Mouse (Mus musculus): ENCODE results near the gene Vmn2r66. TPM values are rescaled to one million over a fixed set of nuclear protein-coding genes. Genes with fewer than 3 reads are reported as not detected.

Gene Vmn2r66
- not detected in 2 replicates for total RNA-seq (2012; rRNA removed)
- polyA plus RNA-seq (2012; ENCODE audit: insufficient read depth in 1 of 2, insufficient read length in 2 of 2, low read depth in 1 of 2, low replicate concordance in 2 of 2, missing spikeins in 1 of 2) = not detected

- H3K9me3 ChIP-seq (replicated peaks; ENCODE audit: insufficient read depth, low read length) = no peaks in the 10 kb centered on the region
- no peak within 1 kb of the TSS for H3K4me3 ChIP-seq (ENCODE audit: control insufficient read depth in 1 of 2, insufficient read depth in 1 of 2, low read depth in 2 of 2, low read length in 2 of 2)
Measured at GRCm38 (mm10) chr7:85012168-85012567, at the start of gene Vmn2r66. Vmn2r66 (minus strand) TSS chr7:85012268.

DNA sequence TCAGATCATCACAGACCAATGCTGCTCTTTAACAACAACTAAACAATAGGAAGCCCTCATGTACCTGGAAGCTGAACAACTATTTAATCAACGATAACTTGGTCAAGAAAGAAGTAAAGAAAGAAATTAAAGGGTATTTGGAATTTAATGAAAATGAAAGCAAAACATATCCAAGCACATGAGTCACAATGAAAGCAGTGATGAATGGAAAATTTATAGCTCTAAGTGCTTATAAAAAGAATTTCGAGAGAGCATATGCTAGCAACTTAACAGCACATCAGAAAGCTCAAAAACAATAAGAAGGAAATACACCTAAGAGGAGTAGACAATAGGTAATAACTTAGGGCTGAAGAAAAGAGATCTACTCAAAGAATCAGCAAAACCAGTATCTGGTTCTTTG is 15.4 kb downstream of the Vmn2r66 start:
- no peak overlapping the region for H3K27ac ChIP-seq (ENCODE audit: control insufficient read depth, low read depth, low read length)
- H3K4me1 ChIP-seq (ENCODE audit: control insufficient read depth in 1 of 2, insufficient read depth in 2 of 2, low read length in 2 of 2) = no peaks in the 10 kb centered on the region
- H3K9ac ChIP-seq (ENCODE audit: control insufficient read depth, low read depth, low read length, poor library complexity, severe bottlenecking) = no peak overlapping the region
- no peaks in the 10 kb centered on the region for H3K27me3 ChIP-seq (ENCODE audit: control insufficient read depth in 1 of 2, insufficient read depth in 2 of 2, low read length in 2 of 2)
- DNase-seq (ENCODE audit: low read depth, low spot score) = no peak
- H3K79me2 ChIP-seq (ENCODE audit: control insufficient read depth, insufficient read depth, low read length, poor library complexity) = no peaks in the 10 kb centered on the region
- H3K36me3 ChIP-seq (ENCODE audit: control insufficient read depth in 1 of 2, insufficient read depth in 2 of 2, low read length in 2 of 2) = no peaks in the 10 kb centered on the region
- TF ChIP-seq ZMIZ1 (IDR thresholded peaks at IDR 0.05; ENCODE audit: low read depth, low read length) (no peak), POLR2AphosphoS5 (IDR thresholded peaks at IDR 0.05; ENCODE audit: borderline replicate concordance, low read depth, low read length) (no peak), MYB (IDR thresholded peaks at IDR 0.05; ENCODE audit: low read depth, low read length) (no peak)
- H3K9me3 ChIP-seq (replicated peaks; ENCODE audit: insufficient read depth, low read length) = no peaks in the 10 kb centered on the region
- H3K4me3 ChIP-seq (ENCODE audit: control insufficient read depth in 1 of 2, insufficient read depth in 1 of 2, low read depth in 2 of 2, low read length in 2 of 2) = no peak overlapping the region

More at GRCm38 (mm10) chr7:85012168-85012567, at the start of gene Vmn2r66:
- no peaks in the 10 kb centered on the region for H3K36me3 ChIP-seq (ENCODE audit: control insufficient read depth in 1 of 2, insufficient read depth in 2 of 2, low read length in 2 of 2)
- DNase-seq (ENCODE audit: low read depth, low spot score) = no peak
- H3K9ac ChIP-seq (ENCODE audit: control insufficient read depth, low read depth, low read length, poor library complexity, severe bottlenecking) = no peak within 1 kb of the TSS
- no peaks in the 10 kb centered on the region for H3K27me3 ChIP-seq (ENCODE audit: control insufficient read depth in 1 of 2, insufficient read depth in 2 of 2, low read length in 2 of 2)
- TF ChIP-seq POLR2A (IDR thresholded peaks at IDR 0.05; ENCODE audit: control insufficient read depth in 1 of 2, insufficient read depth in 1 of 2, low read depth in 1 of 2, low read length in 2 of 2, poor library complexity in 1 of 2) (no peak), ELF1 (IDR thresholded peaks at IDR 0.05; ENCODE audit: low read depth, low read length) (no peak), GABPA (IDR thresholded peaks at IDR 0.05; ENCODE audit: low read depth, low read length) (no peak), RCOR1 (IDR thresholded peaks at IDR 0.05; ENCODE audit: low read depth, low read length) (no peak), BHLHE40 (IDR thresholded peaks at IDR 0.05; ENCODE audit: borderline replicate concordance, low read depth, low read length) (no peak), POLR2AphosphoS2 (IDR thresholded peaks at IDR 0.05; ENCODE audit: low read length) (no peak), SMC3 (IDR thresholded peaks at IDR 0.05; ENCODE audit: low read depth, low read length) (no peak)
- no peaks in the 10 kb centered on the region for H3K79me2 ChIP-seq (ENCODE audit: control insufficient read depth, insufficient read depth, low read length, poor library complexity)
- H3K4me1 ChIP-seq (ENCODE audit: control insufficient read depth in 1 of 2, insufficient read depth in 2 of 2, low read length in 2 of 2) = no peaks in the 10 kb centered on the region
- H3K27ac ChIP-seq (ENCODE audit: control insufficient read depth, low read depth, low read length) = no peak within 1 kb of the TSS

GRCm38 (mm10) chr7:84964015-84964414 is 48.1 kb downstream of the Vmn2r66 start, which contains the start of gene Vmn2r65:
Vmn2r65 (minus strand) TSS chr7:84964115.
- H3K9ac ChIP-seq (ENCODE audit: control insufficient read depth, low read depth, low read length, poor library complexity, severe bottlenecking) = no peak within 1 kb of the TSS
- TF ChIP-seq E2F4 (IDR thresholded peaks at IDR 0.05; ENCODE audit: borderline replicate concordance, low read depth, low read length) (no peak), ETS1 (IDR thresholded peaks at IDR 0.05; ENCODE audit: low read depth, low read length) (no peak), CHD1 (IDR thresholded peaks at IDR 0.05; ENCODE audit: low read depth, low read length) (no peak), JUND (IDR thresholded peaks at IDR 0.05; ENCODE audit: low read depth, low read length) (no peak)
- DNase-seq (ENCODE audit: low read depth, low spot score) = no peak
- no peaks in the 10 kb centered on the region for H3K79me2 ChIP-seq (ENCODE audit: control insufficient read depth, insufficient read depth, low read length, poor library complexity)
- H3K27ac ChIP-seq (ENCODE audit: control insufficient read depth, low read depth, low read length) = no peak within 1 kb of the TSS
- no peak within 1 kb of the TSS for H3K4me3 ChIP-seq (ENCODE audit: control insufficient read depth in 1 of 2, insufficient read depth in 1 of 2, low read depth in 2 of 2, low read length in 2 of 2)
- no peaks in the 10 kb centered on the region for H3K4me1 ChIP-seq (ENCODE audit: control insufficient read depth in 1 of 2, insufficient read depth in 2 of 2, low read length in 2 of 2)
- H3K9me3 ChIP-seq (replicated peaks; ENCODE audit: insufficient read depth, low read length) = no peaks in the 10 kb centered on the region
- no peaks in the 10 kb centered on the region for H3K36me3 ChIP-seq (ENCODE audit: control insufficient read depth in 1 of 2, insufficient read depth in 2 of 2, low read length in 2 of 2)
- H3K27me3 ChIP-seq (ENCODE audit: control insufficient read depth in 1 of 2, insufficient read depth in 2 of 2, low read length in 2 of 2) = no peaks in the 10 kb centered on the region

Other genes with a start within 250 kb of the Vmn2r66 start
- gene Olfr291, start 158.7 kb downstream of the Vmn2r66 start, total RNA-seq (2012; rRNA removed) = not detected in 2 replicates
- gene Olfr291, start 158.7 kb downstream of the Vmn2r66 start, polyA plus RNA-seq (2012; ENCODE audit: insufficient read depth in 1 of 2, insufficient read length in 2 of 2, low read depth in 1 of 2, low replicate concordance in 2 of 2, missing spikeins in 1 of 2) = not detected
- not detected in 2 replicates for gene Vmn2r65, start 48.2 kb downstream of the Vmn2r66 start, total RNA-seq (2012; rRNA removed)
- gene Vmn2r65, start 48.2 kb downstream of the Vmn2r66 start, polyA plus RNA-seq (2012; ENCODE audit: insufficient read depth in 1 of 2, insufficient read length in 2 of 2, low read depth in 1 of 2, low replicate concordance in 2 of 2, missing spikeins in 1 of 2) = not detected
- not detected in 2 replicates for gene Vmn2r67, start 143.7 kb upstream of the Vmn2r66 start, total RNA-seq (2012; rRNA removed)
- not detected for gene Vmn2r67, start 143.7 kb upstream of the Vmn2r66 start, polyA plus RNA-seq (2012; ENCODE audit: insufficient read depth in 1 of 2, insufficient read length in 2 of 2, low read depth in 1 of 2, low replicate concordance in 2 of 2, missing spikeins in 1 of 2)
- not detected in 2 replicates for gene Vmn2r68, start 225.5 kb upstream of the Vmn2r66 start, total RNA-seq (2012; rRNA removed)
- gene Vmn2r68, start 225.5 kb upstream of the Vmn2r66 start, polyA plus RNA-seq (2012; ENCODE audit: insufficient read depth in 1 of 2, insufficient read length in 2 of 2, low read depth in 1 of 2, low replicate concordance in 2 of 2, missing spikeins in 1 of 2) = not detected

Measured in MEL (cell line).